Mouse (Mus musculus): Measurements from ENCODE around the gene Gpr139.

- TF ChIP-seq CTCF (IDR thresholded peaks at IDR 0.05; ENCODE audit: borderline replicate concordance, insufficient read depth, low read length) (no peak), POLR2A (IDR thresholded peaks at IDR 0.05; ENCODE audit: low read depth, low read length) (no peak)
Measured at GRCm38 (mm10) chr7:119160015-119160414, 24.4 kb downstream of the Gpr139 start.

Measured in embryonic fibroblast, embryonic 13.5 days (primary cell).